Mouse (Mus musculus) right cerebral cortex, postnatal 4 days (tissue): ENCODE measurements around the gene Tet3.
A peak's percentile ranks its signal among the peaks of the same experiment; 100 is the strongest.

ENCODE experiments used
- DNase-seq: peaks from one replicate; pipeline ENCODE4 v3.0.0-alpha.2; 2022

Gene Tet3

GRCm38 (mm10) chr6:83459034-83459644 is at the start of gene Tet3:
Tet3 (minus strand) TSS chr6:83459084.
- no peak for DNase-seq

- DNase-seq, result no peak
Measured at GRCm38 (mm10) chr6:83507168-83507546, 48.3 kb upstream of the Tet3 start.

GRCm38 (mm10) chr6:83506258-83507167 is 47.6 kb upstream of the Tet3 start, which contains the start of gene Dguok:
Dguok (minus strand) TSS chr6:83506969.
- peak; percentile 93 for DNase-seq

- DNase-seq, result no peak
Measured at GRCm38 (mm10) chr6:83505554-83505953, 46.7 kb upstream of the Tet3 start.

GRCm38 (mm10) chr6:83503361-83503760 is 44.5 kb upstream of the Tet3 start:
- no peak for DNase-seq

- DNase-seq, result no peak
Measured at GRCm38 (mm10) chr6:83502656-83503055, 43.8 kb upstream of the Tet3 start.

GRCm38 (mm10) chr6:83501524-83502310 is 42.8 kb upstream of the Tet3 start:
- no peak for DNase-seq

- no peak for DNase-seq
Measured at GRCm38 (mm10) chr6:83500462-83500861, 41.6 kb upstream of the Tet3 start.

- DNase-seq, result no peak
Measured at GRCm38 (mm10) chr6:83499078-83499477, 40.2 kb upstream of the Tet3 start.

GRCm38 (mm10) chr6:83496753-83497710 is 38.1 kb upstream of the Tet3 start:
- no peak for DNase-seq

- no peak for DNase-seq
Measured at GRCm38 (mm10) chr6:83496009-83496752, 37.3 kb upstream of the Tet3 start.

- DNase-seq, result no peak
Measured at GRCm38 (mm10) chr6:83490622-83491021, 31.7 kb upstream of the Tet3 start.

GRCm38 (mm10) chr6:83488200-83488599 is 29.3 kb upstream of the Tet3 start:
- no peak for DNase-seq

GRCm38 (mm10) chr6:83487298-83487697 is 28.4 kb upstream of the Tet3 start:
- DNase-seq, result no peak

- DNase-seq, result no peak
Measured at GRCm38 (mm10) chr6:83485854-83486253, 27.0 kb upstream of the Tet3 start.

GRCm38 (mm10) chr6:83483776-83484175 is 24.9 kb upstream of the Tet3 start:
- no peak for DNase-seq

GRCm38 (mm10) chr6:83482418-83483085 is 23.7 kb upstream of the Tet3 start:
- DNase-seq, result no peak

- DNase-seq, result no peak
Measured at GRCm38 (mm10) chr6:83480019-83480655, 21.3 kb upstream of the Tet3 start.

- no peak for DNase-seq
Measured at GRCm38 (mm10) chr6:83479193-83479592, 20.3 kb upstream of the Tet3 start.

GRCm38 (mm10) chr6:83478628-83479027 is 19.7 kb upstream of the Tet3 start:
- DNase-seq, result no peak
